Mouse (Mus musculus): Measurements from ENCODE around the gene Rhoa.
A peak's percentile ranks its signal among the peaks of the same experiment; 100 is the strongest.

Rhoa gene

GRCm38 (mm10) chr9:108340258-108341138 lies 34.6 kb downstream of the Rhoa start:
- DNase-seq (ENCODE audit: low read depth, low spot score), result no peak

- DNase-seq (ENCODE audit: low read depth, low spot score), result no peak
Observed at GRCm38 (mm10) chr9:108341139-108341475, 35.2 kb downstream of the Rhoa start.

- no peak for DNase-seq (ENCODE audit: low read depth, low spot score)
Observed at GRCm38 (mm10) chr9:108341801-108342200, 35.9 kb downstream of the Rhoa start.

DNA sequence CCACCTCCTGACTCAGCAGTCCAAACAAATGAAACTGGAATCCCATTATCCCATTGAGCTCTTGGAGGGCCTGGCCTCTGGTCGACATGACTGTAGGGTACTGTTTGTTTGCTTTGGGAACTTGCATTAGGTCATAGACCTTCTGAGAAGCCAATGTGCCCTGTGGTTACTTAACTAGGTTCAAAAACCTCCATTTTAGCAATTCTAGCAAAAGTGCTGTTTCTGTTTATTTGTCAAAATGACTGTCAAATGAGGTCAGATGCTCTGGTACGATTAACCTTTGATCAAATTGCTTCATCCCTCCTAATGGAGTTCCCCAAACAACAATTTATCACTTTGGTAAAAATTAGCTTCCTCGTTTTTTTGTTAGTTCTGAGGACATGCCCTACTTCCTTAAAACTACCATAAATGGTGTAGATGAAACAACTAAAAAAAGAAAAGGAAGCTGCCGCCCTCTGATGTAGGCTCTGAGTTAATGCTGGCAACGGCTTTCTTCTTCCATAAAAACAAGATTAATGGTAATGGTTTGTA lies 36.4 kb downstream of the Rhoa start:
- DNase-seq (ENCODE audit: low read depth, low spot score), result no peak

DNA sequence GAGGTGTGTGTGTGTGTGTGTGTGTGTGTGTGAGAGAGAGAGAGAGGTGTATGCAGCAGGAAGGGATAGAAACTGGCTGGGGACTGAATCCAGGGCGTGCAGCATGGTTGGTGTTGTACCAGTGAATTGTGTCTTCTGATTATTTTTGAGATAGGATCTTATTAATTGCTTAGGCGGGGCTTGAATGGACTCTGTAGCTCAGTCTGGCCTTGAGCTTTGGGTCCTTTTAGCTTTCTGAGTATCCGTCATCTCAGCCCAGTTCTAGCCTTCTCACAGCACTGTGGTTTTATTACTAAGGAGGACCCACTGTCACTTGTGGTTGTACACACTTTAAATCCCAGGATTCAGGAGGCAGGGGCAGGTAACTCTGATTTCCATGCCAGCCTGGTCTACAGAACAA lies 37.4 kb downstream of the Rhoa start:
- DNase-seq (ENCODE audit: low read depth, low spot score), result no peak

- no peak for DNase-seq (ENCODE audit: low read depth, low spot score)
Observed at GRCm38 (mm10) chr9:108343835-108344234, 37.9 kb downstream of the Rhoa start.

GRCm38 (mm10) chr9:108344471-108344870 lies 38.5 kb downstream of the Rhoa start:
- no peak for DNase-seq (ENCODE audit: low read depth, low spot score)

DNA sequence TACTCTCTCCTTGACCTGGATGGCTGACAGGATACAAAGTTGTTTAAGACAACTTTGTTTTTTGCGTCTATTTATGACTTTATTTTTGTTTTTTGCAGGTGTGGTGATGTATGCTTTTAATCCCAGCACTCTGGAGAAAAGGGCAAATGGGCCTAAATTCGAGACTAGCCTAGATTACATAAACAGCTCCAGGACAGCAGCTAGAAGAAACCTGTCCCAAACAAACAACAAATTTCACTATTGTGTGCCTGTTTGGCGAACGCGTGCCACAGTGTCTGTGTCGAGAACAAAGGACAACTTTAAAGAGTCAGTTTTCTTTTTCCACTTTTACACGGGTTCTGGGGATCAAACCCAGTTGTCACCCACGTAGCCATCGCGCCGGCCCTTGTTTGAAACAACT lies 41.1 kb downstream of the Rhoa start:
- DNase-seq (ENCODE audit: low read depth, low spot score), result no peak

GRCm38 (mm10) chr9:108347540-108348289 lies 41.8 kb downstream of the Rhoa start, which contains the start of gene Usp4:
TSS of gene Usp4 (plus strand) at chr9:108347853.
- peak; percentile 83 for DNase-seq (ENCODE audit: low read depth, low spot score)

GRCm38 (mm10) chr9:108348290-108348680 lies 42.4 kb downstream of the Rhoa start:
- DNase-seq (ENCODE audit: low read depth, low spot score), result no peak

GRCm38 (mm10) chr9:108349727-108350126 lies 43.8 kb downstream of the Rhoa start:
- DNase-seq (ENCODE audit: low read depth, low spot score), result no peak

GRCm38 (mm10) chr9:108378234-108378633 lies 72.3 kb downstream of the Rhoa start:
- no peak for DNase-seq (ENCODE audit: low read depth, low spot score)

DNA sequence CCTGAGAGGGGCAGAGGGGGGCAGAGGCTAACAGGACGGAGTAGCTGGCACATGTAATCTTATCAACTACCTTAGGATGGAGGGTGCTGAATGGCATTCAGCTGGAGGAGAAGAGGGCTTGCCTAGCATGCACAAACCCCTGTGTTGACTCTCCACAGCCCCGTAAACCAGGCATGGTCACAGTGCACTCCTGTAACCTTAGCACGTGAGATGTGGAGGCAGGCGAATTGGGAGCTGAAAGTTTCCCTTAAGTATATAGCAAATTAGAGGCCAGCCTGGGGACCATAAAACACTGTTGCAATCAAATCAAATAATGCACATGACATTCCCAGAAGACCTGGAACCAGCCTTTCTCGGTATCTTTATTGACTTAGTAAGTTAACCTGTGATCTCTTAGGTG lies 72.8 kb downstream of the Rhoa start:
- DNase-seq (ENCODE audit: low read depth, low spot score), result no peak

- no peak for DNase-seq (ENCODE audit: low read depth, low spot score)
Observed at GRCm38 (mm10) chr9:108379294-108379693, 73.4 kb downstream of the Rhoa start.

GRCm38 (mm10) chr9:108381382-108381781 lies 75.5 kb downstream of the Rhoa start:
- DNase-seq (ENCODE audit: low read depth, low spot score), result no peak

GRCm38 (mm10) chr9:108385006-108385405 lies 79.1 kb downstream of the Rhoa start:
- DNase-seq (ENCODE audit: low read depth, low spot score), result no peak

DNA sequence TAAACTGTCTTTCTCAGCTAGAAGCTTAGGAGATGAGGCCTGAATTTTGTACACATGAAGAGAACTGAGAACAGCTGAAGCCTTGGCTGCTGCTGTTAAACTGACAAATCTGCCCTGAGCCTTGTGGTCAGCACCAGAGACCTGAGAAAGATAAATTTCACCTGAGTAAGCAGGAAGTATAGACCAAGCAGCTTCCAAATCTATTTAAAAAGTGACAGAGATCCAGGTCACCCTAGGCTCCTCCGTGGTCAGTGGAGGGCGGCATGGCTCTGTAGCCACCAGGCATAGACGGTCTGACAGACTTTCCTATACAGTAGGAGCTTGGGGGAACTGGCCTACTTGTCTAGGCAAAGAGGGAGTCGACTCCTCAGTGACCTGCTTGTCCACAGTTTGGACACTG lies 80.9 kb downstream of the Rhoa start:
- DNase-seq (ENCODE audit: low read depth, low spot score), result no peak

Measured in retina, adult 2 months (tissue).